Mouse (Mus musculus) kidney, embryonic 14.5 days (tissue): ENCODE results near the gene Atp6v1fnb. TPM values are rescaled to one million over a fixed set of nuclear protein-coding genes. Genes with fewer than 3 reads are reported as not detected.

Source experiments
- ATAC-seq: fragments of 200-750 bp; cut with Nextera tagmentation; 2 replicates; pipeline ENCODE4 v1.8.0; 2017; ENCODE audit warnings: moderate number of reproducible peaks, mild to moderate bottlenecking, moderate TSS enrichment, moderate library complexity; ENCODE audit not compliant: low FRiP score, low TSS enrichment
- H3K27ac ChIP-seq: fragments of 300-500 bp; sonication (generic); 2 replicates; pipeline ENCODE4 v1.5.1; 2014; ENCODE audit warnings: low read depth, mild to moderate bottlenecking, low read length, moderate library complexity, mixed read lengths
- H3K27me3 ChIP-seq: fragments of 300-500 bp; sonication (generic); 2 replicates; pipeline ENCODE4 v1.6.1; 2014; ENCODE audit warnings: mild to moderate bottlenecking, low read length; ENCODE audit not compliant: control insufficient read depth, insufficient read depth
- H3K36me3 ChIP-seq: fragments of 300-500 bp; sonication (generic); 2 replicates; pipeline ENCODE4 v1.6.1; 2014; ENCODE audit warnings: low read length, mixed read lengths; ENCODE audit not compliant: control insufficient read depth, insufficient read depth
- H3K4me1 ChIP-seq: fragments of 300-500 bp; sonication (generic); 2 replicates; pipeline ENCODE4 v1.6.1; 2014; ENCODE audit warnings: low read length, mixed read lengths; ENCODE audit not compliant: control insufficient read depth, insufficient read depth
- H3K4me2 ChIP-seq: fragments of 300-500 bp; sonication (generic); replicated peaks from 2 replicates; pipeline ENCODE4 v1.6.1; 2014; ENCODE audit warnings: low read depth, mild to moderate bottlenecking, low read length
- H3K4me3 ChIP-seq: fragments of 300-500 bp; sonication (generic); 2 replicates; pipeline ENCODE4 v1.5.1; 2014; ENCODE audit warnings: mild to moderate bottlenecking, low read length
- H3K9ac ChIP-seq: fragments of 300-500 bp; sonication (generic); 2 replicates; pipeline ENCODE4 v1.6.1; 2014; ENCODE audit warnings: low read depth, mild to moderate bottlenecking, low read length, moderate library complexity
- H3K9me3 ChIP-seq: fragments of 300-500 bp; sonication (generic); 2 replicates; pipeline ENCODE4 v1.6.1; 2016; ENCODE audit warnings: low read length; ENCODE audit not compliant: control insufficient read depth
- WGBS: fragments of 180-500 bp; shearing (Covaris S2); extraction: QIAGEN DNeasy Blood & Tissue Kit; methylation state at CpG from one replicate; pipeline ENCODE4 v1.1.7; 2014; 5-methylcytosine and 5-hydroxymethylcytosine counted together
- polyA plus RNA-seq: library from polyadenylated mRNA; unstranded; fragments of >200 nt; fragmentation: Nextera tagmentation; extraction: Ambion mirVana; gene quantifications from 2 replicates; pipeline ENCODE4 v1.2.1, GENCODE M21; 2014

Gene Atp6v1fnb
- 0.49 TPM in 1 of 2 replicates, not detected in the other for polyA plus RNA-seq

- Histone ChIP-seq H3K36me3 (peaks cover 18% of the 10 kb centered on the region; the same call in 1 of the 2 replicates), H3K4me1 (peaks cover 8% of the 10 kb centered on the region), H3K27me3 (no peaks in the 10 kb centered on the region), H3K4me3 (no peak within 1 kb of the TSS), H3K9me3 (no peaks in the 10 kb centered on the region), H3K27ac (no peak within 1 kb of the TSS), H3K9ac (no peak within 1 kb of the TSS), H3K4me2 (no peak within 1 kb of the TSS)
- whole genome bisulfite sequencing, result 82% methylated on average over 4 of the region's 4 CpGs
- no peak for ATAC-seq
Measured at GRCm38 (mm10) chr6:29471137-29471536, at the start of gene Atp6v1fnb. TSS of gene Atp6v1fnb (plus strand) at chr6:29471437.

- Histone ChIP-seq H3K9me3 (no peaks in the 10 kb centered on the region), H3K4me2 (no peak overlapping the region), H3K4me3 (no peak overlapping the region), H3K27ac (no peak overlapping the region), H3K27me3 (no peaks in the 10 kb centered on the region), H3K9ac (no peak overlapping the region), H3K36me3 (no peaks in the 10 kb centered on the region), H3K4me1 (no peaks in the 10 kb centered on the region)
- WGBS, result 90% methylated on average over 8 of the region's 8 CpGs
- no peak for ATAC-seq
Measured at GRCm38 (mm10) chr6:29425118-29425517, 46.1 kb upstream of the Atp6v1fnb start.

DNA sequence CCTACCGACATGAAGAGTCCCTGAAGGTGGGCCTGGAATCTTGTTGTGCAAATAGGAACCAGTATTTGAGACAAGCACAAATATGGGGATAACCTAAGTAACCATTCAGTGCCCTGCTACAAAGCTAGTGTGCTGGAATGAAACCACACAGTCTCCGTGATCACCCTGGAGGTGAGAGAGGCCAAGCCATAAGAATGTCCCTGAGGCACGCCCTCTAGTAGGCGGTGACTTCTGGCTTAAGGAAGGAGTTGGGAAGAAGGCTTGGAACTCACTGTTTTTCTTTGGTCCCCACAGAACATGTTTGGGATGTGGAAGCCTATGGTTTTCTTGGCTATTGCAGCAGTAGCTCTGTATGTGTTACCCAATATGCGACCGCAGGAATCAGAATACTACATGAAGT, 44.9 kb upstream of the Atp6v1fnb start:
- Histone ChIP-seq H3K36me3 (no peaks in the 10 kb centered on the region), H3K9ac (no peak overlapping the region), H3K9me3 (no peaks in the 10 kb centered on the region), H3K4me1 (no peaks in the 10 kb centered on the region), H3K27me3 (no peaks in the 10 kb centered on the region), H3K27ac (no peak overlapping the region), H3K4me2 (no peak overlapping the region), H3K4me3 (no peak overlapping the region)
- WGBS, result 61% methylated on average over 6 of the region's 6 CpGs
- no peak for ATAC-seq

DNA sequence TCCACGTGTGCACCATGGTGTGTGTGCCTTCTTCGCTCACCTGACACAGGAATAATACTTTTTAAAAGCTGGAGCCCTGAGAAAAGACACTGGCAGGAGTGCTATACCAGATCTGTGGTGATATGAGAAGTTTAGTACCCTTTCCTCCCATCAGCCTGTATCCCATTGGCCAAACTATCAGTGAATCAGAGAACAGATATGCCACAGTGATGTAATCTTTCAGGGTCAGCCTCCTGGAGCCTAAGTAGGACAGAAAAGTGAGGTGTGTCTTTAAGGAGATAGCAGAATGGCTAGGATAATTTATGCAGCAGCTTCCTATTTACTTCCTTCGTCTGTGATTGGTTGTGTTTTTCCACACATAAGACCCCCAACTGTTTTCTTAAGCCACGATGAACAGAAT, 43.1 kb upstream of the Atp6v1fnb start:
- peaks cover 4% of the 10 kb centered on the region; the same call in 1 of the 2 replicates for H3K27me3 ChIP-seq
- no peaks in the 10 kb centered on the region for H3K36me3 ChIP-seq
- H3K4me3 ChIP-seq, result no peak overlapping the region
- H3K9me3 ChIP-seq, result no peaks in the 10 kb centered on the region
- H3K4me1 ChIP-seq, result 0 out of 2 replicates have a peak, but pooled peaks cover 3% of the 10 kb centered on the region
- WGBS, result 65% methylated on average over 4 of the region's 4 CpGs
- no peak for ATAC-seq
- no peak overlapping the region for H3K27ac ChIP-seq
- no peak overlapping the region for H3K9ac ChIP-seq
- no peak overlapping the region for H3K4me2 ChIP-seq

- 40% methylated on average over 15 of the region's 15 CpGs for WGBS
- no peak overlapping the region for H3K4me2 ChIP-seq
- no peaks in the 10 kb centered on the region for H3K36me3 ChIP-seq
- peaks cover 21% of the 10 kb centered on the region for H3K4me1 ChIP-seq
- H3K9ac ChIP-seq, result no peak overlapping the region
- peaks cover 4% of the 10 kb centered on the region for H3K27me3 ChIP-seq
- no peak overlapping the region for H3K27ac ChIP-seq
- no peak overlapping the region for H3K4me3 ChIP-seq
- no peak for ATAC-seq
- no peaks in the 10 kb centered on the region for H3K9me3 ChIP-seq
Measured at GRCm38 (mm10) chr6:29430681-29431420, 40.4 kb upstream of the Atp6v1fnb start.

- ATAC-seq, result no peak
- 31% methylated on average over 5 of the region's 5 CpGs for WGBS
- Histone ChIP-seq H3K4me1 (peaks cover 28% of the 10 kb centered on the region), H3K27me3 (peaks cover 4% of the 10 kb centered on the region), H3K9ac (no peak overlapping the region), H3K27ac (no peak overlapping the region), H3K9me3 (no peaks in the 10 kb centered on the region), H3K4me2 (no peak overlapping the region), H3K36me3 (no peaks in the 10 kb centered on the region), H3K4me3 (no peak overlapping the region)
Measured at GRCm38 (mm10) chr6:29431473-29431872, 39.8 kb upstream of the Atp6v1fnb start.

DNA sequence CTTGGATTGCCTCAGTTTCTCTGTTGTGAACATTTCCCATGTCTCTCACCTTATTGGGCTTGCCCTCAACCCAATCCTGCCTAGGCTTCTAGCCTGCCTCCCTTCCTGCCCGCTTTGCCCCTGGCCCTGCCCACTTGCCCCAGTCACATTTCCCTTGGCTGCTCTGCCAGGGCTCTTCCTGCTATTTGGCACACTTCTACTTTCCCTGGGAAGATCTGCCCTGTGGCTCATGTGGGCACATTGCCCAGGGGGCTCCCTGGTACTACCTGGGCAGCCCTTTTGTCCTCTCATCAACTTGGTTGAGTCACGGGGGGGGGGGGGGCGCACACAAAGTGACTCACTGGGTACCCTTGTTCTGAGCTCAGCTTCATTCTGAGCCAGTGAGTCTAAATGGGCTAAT, 39.1 kb upstream of the Atp6v1fnb start:
- Histone ChIP-seq H3K4me2 (no peak overlapping the region), H3K4me1 (peaks cover 32% of the 10 kb centered on the region), H3K36me3 (no peaks in the 10 kb centered on the region), H3K9me3 (no peaks in the 10 kb centered on the region), H3K4me3 (no peak overlapping the region), H3K27me3 (peaks cover 4% of the 10 kb centered on the region), H3K9ac (no peak overlapping the region), H3K27ac (no peak overlapping the region)
- 61% methylated on average over 3 of the region's 3 CpGs for WGBS
- no peak for ATAC-seq

DNA sequence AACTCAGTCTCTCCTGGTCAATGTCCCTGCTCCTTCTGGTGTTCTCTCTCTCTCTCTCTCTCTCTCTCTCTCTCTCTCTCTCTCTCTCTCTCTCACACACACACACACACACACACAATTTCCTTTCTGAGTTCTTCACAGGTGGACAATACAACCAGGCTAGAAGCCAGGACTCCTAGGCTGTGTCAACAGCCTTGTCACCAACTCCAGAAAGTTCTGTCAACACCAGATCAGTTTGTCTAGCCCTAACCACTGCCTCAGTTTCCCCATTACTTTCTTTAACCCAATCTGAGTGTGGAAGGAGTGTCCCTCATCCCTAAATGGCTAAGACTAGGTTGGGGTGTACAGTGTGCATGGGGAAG, 38.6 kb upstream of the Atp6v1fnb start:
- no peaks in the 10 kb centered on the region for H3K9me3 ChIP-seq
- no peak for ATAC-seq
- H3K27ac ChIP-seq, result no peak overlapping the region
- H3K4me1 ChIP-seq, result peaks cover 32% of the 10 kb centered on the region
- H3K27me3 ChIP-seq, result peaks cover 4% of the 10 kb centered on the region
- peak overlapping the region; percentile 86 for H3K4me2 ChIP-seq
- H3K9ac ChIP-seq, result peak overlapping the region; percentile 66; the same call in 1 of the 2 replicates
- H3K36me3 ChIP-seq, result no peaks in the 10 kb centered on the region
- peak overlapping the region; percentile 60 for H3K4me3 ChIP-seq

DNA sequence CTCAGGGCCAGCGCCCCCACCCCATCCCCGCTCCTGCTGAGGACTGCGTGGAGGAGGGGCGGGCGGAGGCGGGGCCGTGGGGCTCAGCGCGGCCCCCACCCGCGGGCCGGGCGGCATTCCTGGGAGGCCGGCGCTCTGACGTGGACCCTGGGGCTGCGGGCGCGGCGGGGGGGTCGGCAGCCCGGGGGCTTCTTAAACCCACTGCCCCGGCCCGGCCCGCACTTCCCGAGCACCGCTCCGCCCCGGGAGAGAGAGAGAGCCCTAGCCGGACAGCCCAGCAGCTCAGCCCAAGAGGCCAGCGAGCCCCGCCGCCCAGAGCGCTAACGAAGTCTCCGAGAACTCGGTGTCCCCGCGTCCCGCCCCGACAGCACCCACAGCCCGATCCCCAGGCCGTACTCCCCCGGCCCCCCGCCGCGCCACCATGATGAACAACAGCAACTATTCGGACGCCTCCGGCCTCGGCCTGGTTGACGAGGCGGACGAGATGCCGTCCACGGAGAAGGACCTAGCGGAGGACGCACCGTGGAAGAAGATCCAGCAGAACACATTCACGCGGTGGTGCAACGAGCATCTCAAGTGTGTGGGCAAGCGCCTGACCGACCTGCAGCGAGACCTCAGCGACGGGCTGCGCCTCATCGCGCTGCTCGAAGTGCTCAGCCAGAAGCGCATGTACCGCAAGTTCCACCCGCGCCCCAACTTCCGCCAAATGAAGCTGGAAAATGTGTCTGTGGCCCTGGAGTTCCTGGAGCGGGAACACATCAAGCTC, 38.0 kb upstream of the Atp6v1fnb start, which contains the start of gene Flnc:
TSS of gene Flnc (plus strand) at position 219 of the 766 bp plus-strand sequence.
- peak; percentile 26 for ATAC-seq
- Histone ChIP-seq H3K4me1 (peaks cover 32% of the 10 kb centered on the region), H3K27me3 (peaks cover 4% of the 10 kb centered on the region), H3K27ac (no peak within 1 kb of the TSS; the same call in 1 of the 2 replicates), H3K4me3 (peak within 1 kb of the TSS; percentile 60), H3K36me3 (no peaks in the 10 kb centered on the region; the same call in 1 of the 2 replicates), H3K9me3 (no peaks in the 10 kb centered on the region), H3K4me2 (peak within 1 kb of the TSS; percentile 86), H3K9ac (peak within 1 kb of the TSS; percentile 66)
- WGBS, result under 1% methylated on average over 75 of the region's 77 CpGs
